Mouse (Mus musculus): ENCODE results near the gene Haus8. TPM values are rescaled to one million over a fixed set of nuclear protein-coding genes. Genes with fewer than 3 reads are reported as not detected.

Haus8 gene
- 16.2 and 18.1 TPM in 2 replicates for polyA plus RNA-seq (2015; fragmentation: Nextera tagmentation; extraction: Ambion mirVana)

GRCm38 (mm10) chr8:71272286-71273150 is at the start of gene Haus8, which contains the start of gene Myo9b:
Haus8 (minus strand) TSS chr8:71272934.
Myo9b (plus strand) TSS chr8:71272714.

Other genes starting within 250 kb of the Haus8 start
- gene Myo9b, start 220 bp downstream of the Haus8 start, polyA plus RNA-seq (2015; fragmentation: Nextera tagmentation; extraction: Ambion mirVana), result 6.7 and 7.5 TPM in 2 replicates
- gene Use1, start 93.9 kb upstream of the Haus8 start, polyA plus RNA-seq (2015; fragmentation: Nextera tagmentation; extraction: Ambion mirVana), result 106 and 119 TPM in 2 replicates
- 4.9 and 6.7 TPM in 2 replicates for gene Ocel1, start 98.4 kb upstream of the Haus8 start, polyA plus RNA-seq (2015; fragmentation: Nextera tagmentation; extraction: Ambion mirVana)
- 27.5 and 32.7 TPM in 2 replicates for gene Nr2f6, start 109.0 kb upstream of the Haus8 start, polyA plus RNA-seq (2015; fragmentation: Nextera tagmentation; extraction: Ambion mirVana)
- 14.4 and 14.5 TPM in 2 replicates for gene Ushbp1, start 122.9 kb upstream of the Haus8 start, polyA plus RNA-seq (2015; fragmentation: Nextera tagmentation; extraction: Ambion mirVana)
- gene Babam1, start 123.9 kb upstream of the Haus8 start, polyA plus RNA-seq (2015; fragmentation: Nextera tagmentation; extraction: Ambion mirVana), result 64.8 and 75.1 TPM in 2 replicates
- 5.9 and 6.0 TPM in 2 replicates for gene Ankle1, start 133.1 kb upstream of the Haus8 start, polyA plus RNA-seq (2015; fragmentation: Nextera tagmentation; extraction: Ambion mirVana)
- gene Abhd8, start 190.7 kb upstream of the Haus8 start, polyA plus RNA-seq (2015; fragmentation: Nextera tagmentation; extraction: Ambion mirVana), result 39.0 and 41.2 TPM in 2 replicates
- 94.6 and 97.7 TPM in 2 replicates for gene Mrpl34, start 192.0 kb upstream of the Haus8 start, polyA plus RNA-seq (2015; fragmentation: Nextera tagmentation; extraction: Ambion mirVana)
- 48.3 and 57.9 TPM in 2 replicates for gene Dda1, start 196.3 kb upstream of the Haus8 start, polyA plus RNA-seq (2015; fragmentation: Nextera tagmentation; extraction: Ambion mirVana)
- gene Ano8, start 213.0 kb upstream of the Haus8 start, polyA plus RNA-seq (2015; fragmentation: Nextera tagmentation; extraction: Ambion mirVana), result 1.3 and 2.4 TPM in 2 replicates
- 7.5 and 9.5 TPM in 2 replicates for gene Gtpbp3, start 215.2 kb upstream of the Haus8 start, polyA plus RNA-seq (2015; fragmentation: Nextera tagmentation; extraction: Ambion mirVana)
- 21.9 and 33.3 TPM in 2 replicates for gene Plvap, start 238.8 kb upstream of the Haus8 start, polyA plus RNA-seq (2015; fragmentation: Nextera tagmentation; extraction: Ambion mirVana)

Data from skeletal muscle tissue, postnatal 0 days (tissue).